Mouse (Mus musculus): Measurements from ENCODE around the gene E130309D02Rik. TPM values are rescaled to one million over a fixed set of nuclear protein-coding genes. Genes with fewer than 3 reads are reported as not detected.

Gene E130309D02Rik
- polyA plus RNA-seq, 1 experiment from 2014 or later: 55.5 TPM

GRCm38 (mm10) chr5:143335089-143335460 lies 19.9 kb upstream of the E130309D02Rik start:
- Histone ChIP-seq H3K36me3 (no peaks in the 10 kb centered on the region), H3K27me3 (no peaks in the 10 kb centered on the region), H3K4me1 (peaks cover 2% of the 10 kb centered on the region), H3K4me2 (replicated peaks) (no peak overlapping the region), H3K4me3 (no peak overlapping the region), H3K9me3 (no peaks in the 10 kb centered on the region), H3K9ac (replicated peaks) (no peak overlapping the region), H3K27ac (replicated peaks) (no peak overlapping the region)
- WGBS: 81% methylated on average over 7 of the region's 7 CpGs
- ATAC-seq (ENCODE audit: low FRiP score, low read depth): no peak

GRCm38 (mm10) chr5:143334418-143335088 lies 19.4 kb upstream of the E130309D02Rik start:
- WGBS: 74% methylated on average over 14 of the region's 14 CpGs
- no peak overlapping the region for H3K9ac ChIP-seq (replicated peaks)

GRCm38 (mm10) chr5:143333872-143334271 lies 18.7 kb upstream of the E130309D02Rik start:
- H3K27ac ChIP-seq (replicated peaks): no peak overlapping the region
- H3K9ac ChIP-seq (replicated peaks): no peak overlapping the region
- ATAC-seq (ENCODE audit: low FRiP score, low read depth): no peak
- no peak overlapping the region for H3K4me3 ChIP-seq
- no peaks in the 10 kb centered on the region for H3K9me3 ChIP-seq
- H3K27me3 ChIP-seq: no peaks in the 10 kb centered on the region
- H3K4me1 ChIP-seq: peaks cover 7% of the 10 kb centered on the region
- 17% methylated on average over 5 of the region's 5 CpGs for WGBS
- no peak overlapping the region for H3K4me2 ChIP-seq (replicated peaks)
- H3K36me3 ChIP-seq: no peaks in the 10 kb centered on the region

More at GRCm38 (mm10) chr5:143334418-143335088, 19.4 kb upstream of the E130309D02Rik start:
- Histone ChIP-seq H3K36me3 (no peaks in the 10 kb centered on the region), H3K4me3 (no peak overlapping the region), H3K4me2 (replicated peaks) (no peak overlapping the region), H3K4me1 (peaks cover 7% of the 10 kb centered on the region), H3K27ac (replicated peaks) (no peak overlapping the region), H3K27me3 (no peaks in the 10 kb centered on the region), H3K9me3 (no peaks in the 10 kb centered on the region)
- ATAC-seq (ENCODE audit: low FRiP score, low read depth): no peak

- H3K27me3 ChIP-seq: no peaks in the 10 kb centered on the region
- H3K4me3 ChIP-seq: peak within 1 kb of the TSS; percentile 94
- H3K4me2 ChIP-seq (replicated peaks): peak within 1 kb of the TSS; percentile 95
- peak within 1 kb of the TSS; percentile 76 for H3K27ac ChIP-seq (replicated peaks)
- no peaks in the 10 kb centered on the region for H3K9me3 ChIP-seq
- peak within 1 kb of the TSS; percentile 93 for H3K9ac ChIP-seq (replicated peaks)
- H3K36me3 ChIP-seq: peaks cover 27% of the 10 kb centered on the region
- peak; percentile 78 for ATAC-seq (ENCODE audit: low FRiP score, low read depth)
- WGBS: under 1% methylated on average over 56 of the region's 57 CpGs
- peaks cover 20% of the 10 kb centered on the region for H3K4me1 ChIP-seq
Observed at GRCm38 (mm10) chr5:143328690-143329495, 13.7 kb upstream of the E130309D02Rik start, which contains the start of gene Zdhhc4. Gene Zdhhc4, minus strand, starts transcription at chr5:143329256.

- Histone ChIP-seq H3K36me3 (peaks cover 77% of the 10 kb centered on the region), H3K4me1 (peaks cover 20% of the 10 kb centered on the region), H3K9ac (replicated peaks) (no peak overlapping the region), H3K27me3 (no peaks in the 10 kb centered on the region), H3K27ac (replicated peaks) (no peak overlapping the region), H3K4me2 (replicated peaks) (no peak overlapping the region), H3K4me3 (no peak overlapping the region), H3K9me3 (no peaks in the 10 kb centered on the region)
- no peak for ATAC-seq (ENCODE audit: low FRiP score, low read depth)
- WGBS: 84% methylated on average over 8 of the region's 8 CpGs
Observed at GRCm38 (mm10) chr5:143317288-143317610, 2.1 kb upstream of the E130309D02Rik start.

- Histone ChIP-seq H3K9ac (replicated peaks) (no peak overlapping the region), H3K27me3 (no peaks in the 10 kb centered on the region), H3K9me3 (no peaks in the 10 kb centered on the region), H3K4me3 (no peak overlapping the region), H3K4me2 (replicated peaks) (no peak overlapping the region), H3K36me3 (peaks cover 77% of the 10 kb centered on the region), H3K27ac (replicated peaks) (no peak overlapping the region), H3K4me1 (peaks cover 20% of the 10 kb centered on the region)
- ATAC-seq (ENCODE audit: low FRiP score, low read depth): no peak
- WGBS: 88% methylated on average over 5 of the region's 5 CpGs
Observed at GRCm38 (mm10) chr5:143316605-143317287, 1.6 kb upstream of the E130309D02Rik start.

- H3K36me3 ChIP-seq: peaks cover 77% of the 10 kb centered on the region
- H3K9ac ChIP-seq (replicated peaks): peak overlapping the region; percentile 96; the same call in 1 of the 2 replicates
- no peaks in the 10 kb centered on the region for H3K27me3 ChIP-seq
- peak; percentile 61; the same call in 1 of the 2 replicates for ATAC-seq (ENCODE audit: low FRiP score, low read depth)
- peak overlapping the region; percentile 83 for H3K4me2 ChIP-seq (replicated peaks)
- H3K4me3 ChIP-seq: peak overlapping the region; percentile 89
- H3K9me3 ChIP-seq: no peaks in the 10 kb centered on the region
- 14% methylated on average over 8 of the region's 8 CpGs for WGBS
- peak overlapping the region; percentile 97; the same call in 1 of the 2 replicates for H3K27ac ChIP-seq (replicated peaks)
- H3K4me1 ChIP-seq: peaks cover 20% of the 10 kb centered on the region
Observed at GRCm38 (mm10) chr5:143315514-143315888, 341 bp upstream of the E130309D02Rik start.

GRCm38 (mm10) chr5:143314183-143314729 lies 904 bp downstream of the E130309D02Rik start:
- Histone ChIP-seq H3K27ac (replicated peaks) (peak overlapping the region; percentile 97), H3K4me2 (replicated peaks) (peak overlapping the region; percentile 83), H3K9ac (replicated peaks) (peak overlapping the region; percentile 96), H3K9me3 (no peaks in the 10 kb centered on the region), H3K27me3 (no peaks in the 10 kb centered on the region), H3K4me1 (peaks cover 20% of the 10 kb centered on the region), H3K4me3 (peak overlapping the region; percentile 89), H3K36me3 (peaks cover 77% of the 10 kb centered on the region)
- 2% methylated on average over 16 of the region's 16 CpGs for WGBS
- ATAC-seq (ENCODE audit: low FRiP score, low read depth): peak; percentile 20; the same call in 1 of the 2 replicates

- Histone ChIP-seq H3K4me1 (peaks cover 20% of the 10 kb centered on the region), H3K27me3 (no peaks in the 10 kb centered on the region), H3K27ac (replicated peaks) (no peak overlapping the region), H3K36me3 (peaks cover 77% of the 10 kb centered on the region), H3K4me2 (replicated peaks) (no peak overlapping the region), H3K9ac (replicated peaks) (no peak overlapping the region), H3K4me3 (no peak overlapping the region), H3K9me3 (no peaks in the 10 kb centered on the region)
- 73% methylated on average over 8 of the region's 8 CpGs for WGBS
- ATAC-seq (ENCODE audit: low FRiP score, low read depth): no peak
Observed at GRCm38 (mm10) chr5:143311886-143312285, 3.3 kb downstream of the E130309D02Rik start.

- Histone ChIP-seq H3K4me1 (peaks cover 17% of the 10 kb centered on the region), H3K9me3 (no peaks in the 10 kb centered on the region), H3K4me2 (replicated peaks) (no peak overlapping the region), H3K27ac (replicated peaks) (no peak overlapping the region), H3K4me3 (no peak overlapping the region), H3K9ac (replicated peaks) (no peak overlapping the region), H3K36me3 (peaks cover 85% of the 10 kb centered on the region), H3K27me3 (no peaks in the 10 kb centered on the region)
- no peak for ATAC-seq (ENCODE audit: low FRiP score, low read depth)
- WGBS: 97% methylated on average over 7 of the region's 7 CpGs
Observed at GRCm38 (mm10) chr5:143309916-143310315, 5.2 kb downstream of the E130309D02Rik start.

GRCm38 (mm10) chr5:143308825-143309224 lies 6.3 kb downstream of the E130309D02Rik start:
- H3K36me3 ChIP-seq: peaks cover 95% of the 10 kb centered on the region
- H3K4me2 ChIP-seq (replicated peaks): no peak overlapping the region
- no peak overlapping the region for H3K9ac ChIP-seq (replicated peaks)
- WGBS: 96% methylated on average over 5 of the region's 5 CpGs
- no peak overlapping the region for H3K4me3 ChIP-seq
- no peaks in the 10 kb centered on the region for H3K9me3 ChIP-seq
- H3K4me1 ChIP-seq: peaks cover 12% of the 10 kb centered on the region
- H3K27ac ChIP-seq (replicated peaks): no peak overlapping the region
- H3K27me3 ChIP-seq: no peaks in the 10 kb centered on the region
- ATAC-seq (ENCODE audit: low FRiP score, low read depth): no peak

Measured in midbrain, embryonic 12.5 days (tissue).